Mouse (Mus musculus): ENCODE measurements around the gene Rpl10.

GRCm38 (mm10) chrX:74254888-74255565 is 15.6 kb upstream of the Rpl10 start:
- no peak for TF ChIP-seq CTCF (conservative IDR thresholded peaks at IDR 0.05; ENCODE audit: low read length)
- no peak for TF ChIP-seq NANOG (IDR thresholded peaks at IDR 0.05; ENCODE audit: borderline replicate concordance, low read length)
- TF ChIP-seq POU5F1 (IDR thresholded peaks at IDR 0.05; ENCODE audit: borderline replicate concordance, low read length) = no peak
